Mouse (Mus musculus): ENCODE results near the gene Diras2. TPM values are rescaled to one million over a fixed set of nuclear protein-coding genes. Genes with fewer than 3 reads are reported as not detected.

Diras2 gene
- polyA plus RNA-seq, 1 experiment, result 1.2 TPM

GRCm38 (mm10) chr13:52524313-52524712 is 6.8 kb downstream of the Diras2 start:
- Histone ChIP-seq H3K4me3 (ENCODE audit: insufficient read depth, low read length) (no peak overlapping the region), H3K4me1 (ENCODE audit: control insufficient read depth, insufficient read depth, low read length) (no peaks in the 10 kb centered on the region), H3K27ac (ENCODE audit: insufficient read depth, low read length) (no peak overlapping the region)
- TF ChIP-seq CTCF (IDR thresholded peaks at IDR 0.05; ENCODE audit: borderline replicate concordance, insufficient read depth, low read length) (no peak), POLR2A (IDR thresholded peaks at IDR 0.05; ENCODE audit: low read depth, low read length) (no peak)

- Histone ChIP-seq H3K27ac (ENCODE audit: insufficient read depth, low read length) (no peak overlapping the region), H3K4me3 (ENCODE audit: insufficient read depth, low read length) (no peak overlapping the region), H3K4me1 (ENCODE audit: control insufficient read depth, insufficient read depth, low read length) (peaks cover 6% of the 10 kb centered on the region; the same call in 1 of the 2 replicates)
- TF ChIP-seq CTCF (IDR thresholded peaks at IDR 0.05; ENCODE audit: borderline replicate concordance, insufficient read depth, low read length) (no peak), POLR2A (IDR thresholded peaks at IDR 0.05; ENCODE audit: low read depth, low read length) (no peak)
Measured at GRCm38 (mm10) chr13:52521176-52521575, 9.9 kb downstream of the Diras2 start.

GRCm38 (mm10) chr13:52519425-52519824 is 11.7 kb downstream of the Diras2 start:
- no peak overlapping the region for H3K4me3 ChIP-seq (ENCODE audit: insufficient read depth, low read length)
- H3K4me1 ChIP-seq (ENCODE audit: control insufficient read depth, insufficient read depth, low read length), result peaks cover 10% of the 10 kb centered on the region; the same call in 1 of the 2 replicates
- no peak overlapping the region for H3K27ac ChIP-seq (ENCODE audit: insufficient read depth, low read length)
- TF ChIP-seq CTCF (IDR thresholded peaks at IDR 0.05; ENCODE audit: borderline replicate concordance, insufficient read depth, low read length), result no peak
- no peak for TF ChIP-seq POLR2A (IDR thresholded peaks at IDR 0.05; ENCODE audit: low read depth, low read length)

GRCm38 (mm10) chr13:52518377-52518776 is 12.7 kb downstream of the Diras2 start:
- Histone ChIP-seq H3K27ac (ENCODE audit: insufficient read depth, low read length) (no peak overlapping the region), H3K4me3 (ENCODE audit: insufficient read depth, low read length) (no peak overlapping the region), H3K4me1 (ENCODE audit: control insufficient read depth, insufficient read depth, low read length) (peaks cover 10% of the 10 kb centered on the region; the same call in 1 of the 2 replicates)
- TF ChIP-seq CTCF (IDR thresholded peaks at IDR 0.05; ENCODE audit: borderline replicate concordance, insufficient read depth, low read length) (no peak), POLR2A (IDR thresholded peaks at IDR 0.05; ENCODE audit: low read depth, low read length) (no peak)

GRCm38 (mm10) chr13:52517021-52517420 is 14.1 kb downstream of the Diras2 start:
- H3K27ac ChIP-seq (ENCODE audit: insufficient read depth, low read length), result no peak overlapping the region
- TF ChIP-seq CTCF (IDR thresholded peaks at IDR 0.05; ENCODE audit: borderline replicate concordance, insufficient read depth, low read length), result no peak
- no peak for TF ChIP-seq POLR2A (IDR thresholded peaks at IDR 0.05; ENCODE audit: low read depth, low read length)
- no peak overlapping the region for H3K4me3 ChIP-seq (ENCODE audit: insufficient read depth, low read length)
- H3K4me1 ChIP-seq (ENCODE audit: control insufficient read depth, insufficient read depth, low read length), result peaks cover 10% of the 10 kb centered on the region; the same call in 1 of the 2 replicates

GRCm38 (mm10) chr13:52516561-52516960 is 14.5 kb downstream of the Diras2 start:
- peaks cover 10% of the 10 kb centered on the region; the same call in 1 of the 2 replicates for H3K4me1 ChIP-seq (ENCODE audit: control insufficient read depth, insufficient read depth, low read length)
- H3K27ac ChIP-seq (ENCODE audit: insufficient read depth, low read length), result peak overlapping the region; percentile 69
- TF ChIP-seq CTCF (IDR thresholded peaks at IDR 0.05; ENCODE audit: borderline replicate concordance, insufficient read depth, low read length) (no peak), POLR2A (IDR thresholded peaks at IDR 0.05; ENCODE audit: low read depth, low read length) (no peak)
- H3K4me3 ChIP-seq (ENCODE audit: insufficient read depth, low read length), result no peak overlapping the region

DNA sequence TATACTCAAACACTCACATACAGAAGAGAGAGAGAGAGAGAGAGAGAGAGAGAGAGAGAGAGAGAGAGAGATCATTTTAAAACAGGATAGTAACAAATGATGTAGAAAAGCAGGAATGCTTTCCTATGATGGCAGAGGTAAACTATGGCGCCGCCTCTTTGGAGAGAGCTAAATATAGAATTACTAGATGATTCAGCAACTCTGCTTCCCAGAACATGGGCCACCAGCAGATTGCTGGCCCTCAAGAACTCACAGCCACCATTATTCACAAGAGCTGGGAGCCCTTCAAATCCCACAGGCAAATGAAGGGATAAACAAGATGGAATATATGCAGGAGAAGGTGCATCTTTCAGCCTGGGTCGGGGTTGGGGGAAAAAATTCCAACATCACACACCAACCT is 15.0 kb downstream of the Diras2 start:
- no peak overlapping the region for H3K4me3 ChIP-seq (ENCODE audit: insufficient read depth, low read length)
- peak overlapping the region; percentile 75 for H3K27ac ChIP-seq (ENCODE audit: insufficient read depth, low read length)
- TF ChIP-seq POLR2A (IDR thresholded peaks at IDR 0.05; ENCODE audit: low read depth, low read length) (no peak), CTCF (IDR thresholded peaks at IDR 0.05; ENCODE audit: borderline replicate concordance, insufficient read depth, low read length) (no peak)
- H3K4me1 ChIP-seq (ENCODE audit: control insufficient read depth, insufficient read depth, low read length), result peaks cover 10% of the 10 kb centered on the region; the same call in 1 of the 2 replicates

DNA sequence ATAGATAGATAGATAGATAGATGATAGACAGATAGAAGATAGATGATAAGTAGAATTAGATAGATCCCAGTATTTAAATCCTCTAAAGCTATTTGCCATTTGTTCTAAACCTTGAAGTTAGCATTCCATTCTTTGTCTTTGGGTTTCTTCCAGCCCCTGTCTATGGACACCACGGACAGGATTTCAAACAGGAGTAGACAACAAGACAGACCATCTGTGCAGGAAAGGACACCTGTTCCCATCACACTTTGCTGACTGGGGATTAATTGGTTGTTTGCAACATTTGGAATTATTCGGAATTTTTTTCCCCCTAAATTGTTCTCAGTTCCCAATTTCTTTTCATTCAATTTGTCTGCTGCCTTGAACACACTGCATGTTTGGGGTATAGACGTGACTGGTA is 17.5 kb downstream of the Diras2 start:
- Histone ChIP-seq H3K4me3 (ENCODE audit: insufficient read depth, low read length) (no peak overlapping the region), H3K27ac (ENCODE audit: insufficient read depth, low read length) (no peak overlapping the region), H3K4me1 (ENCODE audit: control insufficient read depth, insufficient read depth, low read length) (peaks cover 10% of the 10 kb centered on the region; the same call in 1 of the 2 replicates)
- TF ChIP-seq POLR2A (IDR thresholded peaks at IDR 0.05; ENCODE audit: low read depth, low read length) (no peak), CTCF (IDR thresholded peaks at IDR 0.05; ENCODE audit: borderline replicate concordance, insufficient read depth, low read length) (no peak)

DNA sequence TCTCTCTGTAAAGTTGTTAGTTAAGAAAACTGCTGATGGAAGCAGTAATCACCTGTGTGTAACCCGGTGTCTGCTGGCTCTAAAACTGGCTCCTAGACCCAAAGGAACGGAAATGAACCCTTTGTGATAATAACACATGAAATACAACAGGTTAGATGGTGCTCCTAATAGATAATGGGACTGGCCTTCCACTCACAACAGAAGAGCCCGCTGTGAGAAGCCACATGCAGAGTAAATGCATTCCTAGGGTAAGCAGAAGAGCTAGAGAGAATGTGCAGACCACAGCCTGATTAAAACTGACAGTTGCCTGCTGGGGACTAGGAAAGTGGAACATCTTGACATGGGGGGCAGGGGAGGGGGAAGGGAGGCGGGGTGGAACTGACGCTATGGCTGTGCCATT is 18.7 kb downstream of the Diras2 start:
- peaks cover 10% of the 10 kb centered on the region; the same call in 1 of the 2 replicates for H3K4me1 ChIP-seq (ENCODE audit: control insufficient read depth, insufficient read depth, low read length)
- H3K4me3 ChIP-seq (ENCODE audit: insufficient read depth, low read length), result no peak overlapping the region
- no peak overlapping the region for H3K27ac ChIP-seq (ENCODE audit: insufficient read depth, low read length)
- TF ChIP-seq CTCF (IDR thresholded peaks at IDR 0.05; ENCODE audit: borderline replicate concordance, insufficient read depth, low read length), result no peak
- TF ChIP-seq POLR2A (IDR thresholded peaks at IDR 0.05; ENCODE audit: low read depth, low read length), result no peak

GRCm38 (mm10) chr13:52510172-52510880 is 20.8 kb downstream of the Diras2 start:
- H3K4me1 ChIP-seq (ENCODE audit: control insufficient read depth, insufficient read depth, low read length), result no peaks in the 10 kb centered on the region
- no peak overlapping the region for H3K4me3 ChIP-seq (ENCODE audit: insufficient read depth, low read length)
- no peak overlapping the region for H3K27ac ChIP-seq (ENCODE audit: insufficient read depth, low read length)
- no peak for TF ChIP-seq POLR2A (IDR thresholded peaks at IDR 0.05; ENCODE audit: low read depth, low read length)
- TF ChIP-seq CTCF (IDR thresholded peaks at IDR 0.05; ENCODE audit: borderline replicate concordance, insufficient read depth, low read length), result no peak

Data from embryonic fibroblast, embryonic 13.5 days (primary cell).